Mouse (Mus musculus) layer of hippocampus, postnatal 14 days (tissue): ENCODE data around the gene Vmn1r4. TPM values are rescaled to one million over a fixed set of nuclear protein-coding genes. Genes with fewer than 3 reads are reported as not detected.

Source experiments
- DNase-seq, 2 experiments: peaks; one replicate each; pipeline ENCODE4 v3.0.0; 2021 to 2022; ENCODE audit warnings: low spot score in 2 of 2, mixed read lengths in 1 of 2
- long read RNA-seq, 2 experiments: library from polyadenylated mRNA; stranded (forward); transcript quantifications; one replicate each; pipeline ENCODE4 v2.0.0; 2021
- total RNA-seq, 2 experiments: library from RNA; stranded (reverse); gene quantifications; 2 replicates each; pipeline ENCODE4 v1.2.3; 2021

The Vmn1r4 gene
- total RNA-seq = under 1 TPM; 0.21 to 0.31 TPM
- long read RNA-seq, experiment 1 = 0 reads
- long read RNA-seq, experiment 2 = 0 reads

DNA sequence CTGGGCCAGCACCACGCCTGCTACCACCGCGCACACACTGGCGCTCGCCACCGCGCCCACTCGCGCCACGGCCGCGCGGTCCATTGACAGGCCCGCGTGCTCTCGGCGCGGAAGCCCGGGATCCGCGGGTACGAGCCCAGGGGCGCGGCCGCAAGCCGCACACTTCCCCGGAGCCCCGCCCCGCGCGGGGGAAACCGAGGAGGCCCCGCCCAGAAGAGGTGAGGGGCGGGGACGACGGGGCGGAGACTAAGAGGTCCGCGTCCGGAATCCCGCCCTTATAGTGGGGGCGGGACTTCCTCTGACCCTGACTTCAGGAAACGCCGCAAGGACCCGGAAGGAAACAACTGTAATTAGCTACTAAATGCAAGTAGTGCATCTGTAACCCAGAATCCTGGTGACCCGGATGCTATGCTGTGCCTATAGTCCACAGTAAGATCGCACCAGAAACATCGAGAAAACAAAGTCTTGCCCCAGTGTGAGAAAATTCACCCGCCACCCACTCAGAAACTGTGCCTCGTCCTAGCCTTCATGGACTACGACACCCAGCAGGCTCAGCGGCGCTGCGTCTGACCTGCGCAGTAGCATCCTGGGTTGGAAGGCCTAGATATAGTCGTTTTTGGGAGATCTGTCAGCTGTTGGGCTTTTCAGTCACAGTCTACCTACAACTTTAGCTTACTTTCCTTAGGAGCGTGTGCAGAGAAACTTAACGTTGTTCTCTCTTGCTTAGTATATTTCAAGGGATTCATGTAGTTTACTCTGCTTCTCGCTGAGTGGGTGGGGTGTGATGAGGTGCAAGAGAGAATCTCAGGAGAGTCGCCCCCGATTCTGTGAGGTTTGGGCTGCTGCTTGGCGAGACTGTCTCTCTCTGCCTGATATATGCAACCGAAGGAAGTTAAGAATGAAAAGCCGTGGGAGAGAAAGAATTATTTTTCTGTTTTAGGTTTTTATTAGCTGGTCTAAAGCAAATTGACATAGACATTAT lies at the start of gene Vmn1r4, which contains the start of gene Nt5c3:
Gene Vmn1r4 (plus strand): TSS at position 290 of the 982 bp plus-strand sequence.
Gene Nt5c3 (minus strand): TSS at position 207 of the 982 bp plus-strand sequence.
- peak; percentile 94 to 95 for DNase-seq

DNA sequence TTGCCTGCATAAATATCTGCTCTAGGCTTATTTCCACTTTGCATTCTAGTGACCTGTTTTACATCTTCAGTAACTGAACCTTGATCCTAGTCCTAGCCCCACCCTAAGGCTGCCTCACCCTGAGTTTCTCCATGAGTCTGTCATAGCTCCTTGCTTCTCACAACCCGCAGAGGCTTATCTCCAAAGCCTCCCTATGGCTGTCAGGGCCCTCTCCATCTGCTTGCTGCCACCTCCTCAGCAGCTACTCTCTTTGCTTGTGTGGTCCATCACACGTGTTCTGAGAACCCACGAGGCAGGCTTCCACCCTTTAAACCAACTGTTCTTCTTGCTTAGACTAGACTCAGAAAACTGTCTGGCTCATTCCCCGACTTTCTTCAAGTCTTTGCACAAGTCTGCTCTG lies 46.9 kb upstream of the Vmn1r4 start:
- no peak for DNase-seq

DNA sequence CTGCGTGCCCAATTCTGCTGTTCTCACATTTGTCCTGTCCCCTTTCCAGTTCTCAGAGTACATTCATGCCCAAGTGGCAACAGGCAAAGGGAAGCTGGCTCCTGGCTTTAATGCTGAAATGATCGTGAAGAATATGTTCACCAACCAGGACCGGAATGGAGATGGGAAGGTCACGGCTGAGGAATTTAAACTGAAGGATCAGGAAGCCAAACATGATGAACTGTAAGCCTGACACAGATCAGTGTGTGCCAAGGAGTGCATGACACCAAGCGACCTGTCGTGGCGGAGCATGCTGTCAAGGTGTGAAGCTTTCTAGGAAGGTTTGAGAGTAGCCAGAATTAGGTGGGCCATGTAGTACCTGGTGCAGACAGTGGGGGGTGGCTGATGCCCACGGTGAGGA lies 45.8 kb upstream of the Vmn1r4 start:
- no peak for DNase-seq

DNA sequence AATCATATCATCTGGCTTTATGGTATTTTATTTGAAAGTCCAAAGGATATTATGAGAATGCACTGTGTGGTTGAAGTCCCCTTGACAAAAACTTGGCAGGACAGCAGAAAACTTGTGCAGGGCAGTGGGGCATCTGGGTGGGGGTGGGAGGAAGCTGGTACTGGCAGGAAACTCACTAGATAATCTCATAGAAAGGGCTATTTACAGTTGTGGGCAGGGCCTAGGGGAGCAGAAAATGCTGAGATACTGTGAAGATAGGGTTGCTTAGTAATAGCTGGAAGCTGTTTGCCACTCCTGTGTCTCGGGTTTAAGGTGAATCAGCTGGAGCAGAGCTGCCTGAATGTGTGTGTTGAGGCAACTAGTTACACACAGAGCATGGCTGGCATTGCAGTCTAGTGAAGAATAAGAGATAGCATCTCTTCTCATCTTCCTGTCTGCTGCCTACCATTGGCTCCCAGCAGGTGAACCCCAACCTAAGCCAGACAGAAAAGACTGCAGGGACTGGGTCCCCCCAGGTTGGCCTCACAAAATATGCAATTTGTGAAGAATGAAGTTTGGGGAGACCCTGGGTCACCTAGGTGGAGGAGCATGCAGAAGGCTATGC lies 44.4 kb upstream of the Vmn1r4 start:
- DNase-seq = no peak

DNA sequence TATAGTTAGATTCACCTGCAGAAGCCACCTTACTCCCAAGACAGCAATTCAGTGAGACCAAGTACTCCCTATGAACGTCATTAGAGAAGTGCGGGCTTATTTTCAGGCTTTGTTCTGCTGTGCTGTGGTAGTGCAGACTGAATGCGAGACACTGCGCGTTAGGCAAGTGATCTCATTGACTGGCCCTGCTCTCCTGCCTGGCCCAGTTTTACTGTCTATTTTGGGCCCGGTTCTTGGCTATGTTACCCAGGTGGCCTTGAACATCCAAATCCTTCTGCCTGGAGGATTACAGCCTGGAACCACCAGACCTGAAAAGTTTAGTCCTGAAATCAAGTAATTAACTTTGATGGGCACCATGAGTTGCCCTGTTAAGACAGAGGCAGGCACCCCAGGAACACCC lies 35.3 kb upstream of the Vmn1r4 start:
- DNase-seq = no peak

DNA sequence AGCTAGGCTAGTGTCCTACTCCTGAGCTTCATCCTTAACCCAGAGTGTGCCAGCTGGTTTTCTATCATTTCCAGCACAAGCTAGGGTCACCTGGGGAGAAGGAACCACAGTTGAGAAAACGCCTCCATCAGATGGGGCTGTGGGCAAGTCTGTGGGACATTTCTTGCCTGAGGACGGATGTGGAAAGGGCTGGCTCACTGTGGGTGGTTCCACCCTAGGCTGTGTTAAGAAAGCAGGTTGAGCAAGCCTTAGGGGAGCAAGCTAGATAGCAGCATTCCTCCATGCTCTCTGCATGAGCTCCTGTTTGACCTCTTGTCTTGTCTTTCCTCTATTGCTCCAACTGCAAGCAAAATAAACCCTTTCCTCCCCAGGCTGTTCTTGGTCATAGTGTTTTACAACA lies 33.1 kb upstream of the Vmn1r4 start:
- DNase-seq = no peak

DNA sequence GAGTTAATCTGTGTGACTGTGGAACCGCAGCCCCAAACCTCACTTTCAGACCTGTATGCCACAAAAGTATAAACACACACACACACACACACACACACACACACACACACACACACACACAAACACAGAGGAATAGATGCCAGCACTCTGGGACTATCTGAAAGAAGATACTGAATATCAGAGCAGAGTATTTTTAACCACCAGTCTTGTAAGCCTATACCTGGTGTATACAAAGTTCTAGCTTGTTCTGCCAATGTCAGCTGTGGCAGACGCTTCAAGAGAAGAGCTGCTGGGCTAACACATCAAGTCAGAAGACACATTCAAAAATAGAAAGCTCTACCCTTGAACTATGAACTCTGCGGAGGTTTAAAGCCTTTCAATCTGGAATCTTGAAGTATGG lies 24.2 kb upstream of the Vmn1r4 start:
- no peak for DNase-seq

DNA sequence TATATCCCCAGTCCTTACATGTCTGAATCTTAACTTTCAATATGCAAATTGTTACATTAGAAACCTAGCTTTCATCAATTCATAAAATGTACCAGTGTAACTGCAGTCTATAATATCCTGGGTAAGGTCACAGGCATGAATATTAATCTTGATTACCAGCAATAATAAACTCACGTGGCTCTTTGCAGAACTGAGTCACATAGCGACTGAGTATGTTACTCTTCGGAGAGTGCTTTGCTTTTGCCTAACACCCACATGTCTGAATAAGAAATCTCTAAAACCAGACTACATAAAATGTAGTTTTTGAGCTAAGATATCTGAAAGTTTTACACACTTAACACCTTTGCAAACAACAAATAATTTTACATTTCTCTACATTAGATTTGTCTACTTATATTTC lies 22.5 kb upstream of the Vmn1r4 start:
- no peak for DNase-seq

DNA sequence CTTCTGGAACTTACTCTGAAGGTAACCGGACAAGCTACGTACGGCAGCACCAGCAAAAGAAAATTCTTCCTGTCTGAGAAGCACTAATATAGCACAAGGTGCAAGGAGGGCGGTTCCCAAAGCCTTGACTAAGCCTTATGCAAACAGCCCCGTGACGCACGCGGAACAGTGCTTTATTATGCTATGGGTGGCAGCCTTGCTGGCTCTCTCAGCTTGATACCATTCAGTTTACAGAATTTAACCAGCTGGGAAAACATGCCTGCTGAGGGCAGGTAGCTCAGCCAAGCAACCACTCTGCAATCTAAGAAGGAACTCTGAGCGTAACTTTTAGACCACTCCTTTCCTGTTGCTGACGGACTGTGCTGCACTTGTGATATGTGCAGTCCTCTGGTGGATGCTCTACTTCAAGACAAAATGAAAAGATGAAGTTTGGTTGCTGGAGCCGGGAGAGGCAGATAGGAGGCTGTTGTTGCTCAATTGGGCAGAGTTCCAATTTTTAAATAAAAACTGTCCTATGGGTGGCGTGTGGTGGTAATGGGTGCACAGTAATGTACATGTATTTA lies 21.9 kb upstream of the Vmn1r4 start:
- DNase-seq = no peak

DNA sequence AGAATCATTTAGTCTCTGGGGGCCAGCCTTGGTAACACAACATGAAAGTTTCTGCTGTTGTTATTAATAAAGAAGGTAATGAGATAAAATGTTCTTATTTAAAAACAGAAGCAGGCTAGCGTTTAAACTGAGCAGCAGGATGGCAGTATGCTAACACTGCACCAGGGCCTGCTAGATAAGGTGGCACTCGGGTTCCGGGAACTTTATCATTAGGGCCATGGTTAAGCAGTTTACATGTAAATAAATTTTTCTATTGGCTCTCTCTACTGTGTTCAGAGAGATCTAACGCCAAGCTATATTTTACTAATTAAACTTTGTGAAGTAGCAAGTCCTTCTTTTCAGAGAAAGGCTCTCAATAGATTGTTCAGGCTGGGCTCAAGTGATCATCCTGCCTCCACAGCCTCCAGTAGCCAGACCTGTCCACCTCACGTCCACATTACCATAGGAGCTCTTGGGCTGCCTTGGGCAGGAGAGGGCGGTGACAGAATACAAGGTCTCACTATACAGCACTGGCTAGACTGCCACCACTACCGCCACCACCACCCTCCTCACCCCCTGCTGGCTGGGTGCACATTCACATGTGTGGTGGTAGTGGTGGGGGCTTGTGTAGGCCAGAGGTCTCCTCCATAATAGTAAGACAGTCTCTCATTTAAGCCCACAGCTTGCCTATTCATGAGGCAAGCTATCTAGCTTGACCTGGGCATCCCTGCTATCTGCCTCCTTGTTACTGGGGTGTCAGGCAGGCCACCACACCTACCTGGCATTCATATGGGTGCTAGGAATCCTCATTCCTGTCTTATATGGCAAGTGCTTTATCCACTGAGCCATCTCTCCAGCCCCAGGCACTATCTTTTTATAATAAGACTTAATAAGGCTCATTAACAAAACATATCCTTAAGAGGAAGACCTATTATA lies 21.0 kb upstream of the Vmn1r4 start:
- no peak for DNase-seq

DNA sequence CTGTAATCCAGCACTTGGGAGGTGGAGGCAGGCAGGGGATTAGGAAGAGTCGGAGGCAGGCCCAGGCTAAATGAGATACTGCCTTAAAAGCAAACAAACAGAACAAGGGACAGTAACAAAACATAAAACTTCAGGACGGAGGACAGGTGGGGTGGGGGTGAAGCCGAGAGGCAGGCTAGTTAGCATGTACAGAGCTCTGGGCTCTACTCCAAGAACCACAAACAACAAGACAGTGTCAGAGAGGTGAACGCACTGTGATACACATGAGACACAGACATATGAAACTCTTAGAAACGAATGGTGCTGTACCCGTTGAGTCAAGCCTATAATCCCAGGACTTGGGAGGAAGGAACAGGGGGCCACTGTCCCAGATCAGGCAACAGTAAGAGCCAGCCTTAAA lies 20.0 kb upstream of the Vmn1r4 start:
- no peak for DNase-seq

DNA sequence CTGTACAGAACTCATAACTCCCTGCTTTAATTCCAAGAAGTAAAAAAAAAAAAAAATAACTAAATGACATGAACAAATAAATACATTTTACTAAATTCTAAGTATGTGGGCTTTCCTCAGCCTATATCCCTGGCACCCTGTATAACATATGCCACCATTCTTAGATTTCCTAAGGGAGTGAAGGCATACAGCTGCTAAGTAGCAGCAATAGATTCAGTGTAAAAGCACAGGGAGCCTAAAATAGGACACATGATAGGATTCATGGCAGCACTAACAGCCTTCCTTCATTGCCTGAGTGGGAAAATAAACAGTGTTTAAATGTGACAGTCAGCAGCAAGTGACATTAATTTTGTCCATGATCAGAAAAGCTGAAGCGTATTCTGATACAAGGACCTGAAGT lies 19.5 kb upstream of the Vmn1r4 start:
- no peak for DNase-seq

DNA sequence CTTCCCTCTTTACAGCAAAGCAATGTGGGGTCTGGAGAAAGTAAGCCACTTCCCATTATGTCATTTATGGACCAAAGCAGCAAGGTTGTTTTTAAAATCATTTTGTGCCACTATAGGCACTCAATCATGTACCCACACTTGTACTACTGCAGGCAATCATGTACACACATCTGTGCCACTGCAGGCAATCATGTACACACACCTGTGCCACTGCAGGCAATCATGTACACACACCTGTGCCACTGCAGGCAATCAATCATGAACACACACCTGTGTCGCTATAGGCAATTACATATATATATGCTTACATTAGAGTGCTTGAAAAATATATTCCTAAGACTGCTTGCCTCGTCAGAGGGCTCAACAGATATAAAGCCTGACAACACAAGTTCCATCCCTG lies 18.8 kb upstream of the Vmn1r4 start:
- no peak for DNase-seq

DNA sequence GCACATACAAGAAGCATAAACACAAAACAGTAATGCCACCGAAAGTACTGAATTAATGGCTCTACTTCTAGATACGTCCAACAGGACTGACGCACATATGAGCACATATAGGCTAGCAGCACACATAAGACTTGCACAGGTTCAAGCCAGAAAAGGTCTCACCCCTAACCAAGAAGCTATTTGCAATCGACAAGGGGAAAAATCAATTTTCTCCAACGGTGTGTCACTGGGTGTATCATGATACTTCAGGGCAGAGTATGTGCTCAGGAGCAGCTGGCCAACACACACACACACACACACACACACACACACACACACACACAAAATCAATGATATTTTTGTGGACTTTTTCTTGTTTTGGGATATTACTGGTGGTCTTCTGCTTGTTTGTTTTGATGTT lies 18.3 kb upstream of the Vmn1r4 start:
- no peak for DNase-seq

DNA sequence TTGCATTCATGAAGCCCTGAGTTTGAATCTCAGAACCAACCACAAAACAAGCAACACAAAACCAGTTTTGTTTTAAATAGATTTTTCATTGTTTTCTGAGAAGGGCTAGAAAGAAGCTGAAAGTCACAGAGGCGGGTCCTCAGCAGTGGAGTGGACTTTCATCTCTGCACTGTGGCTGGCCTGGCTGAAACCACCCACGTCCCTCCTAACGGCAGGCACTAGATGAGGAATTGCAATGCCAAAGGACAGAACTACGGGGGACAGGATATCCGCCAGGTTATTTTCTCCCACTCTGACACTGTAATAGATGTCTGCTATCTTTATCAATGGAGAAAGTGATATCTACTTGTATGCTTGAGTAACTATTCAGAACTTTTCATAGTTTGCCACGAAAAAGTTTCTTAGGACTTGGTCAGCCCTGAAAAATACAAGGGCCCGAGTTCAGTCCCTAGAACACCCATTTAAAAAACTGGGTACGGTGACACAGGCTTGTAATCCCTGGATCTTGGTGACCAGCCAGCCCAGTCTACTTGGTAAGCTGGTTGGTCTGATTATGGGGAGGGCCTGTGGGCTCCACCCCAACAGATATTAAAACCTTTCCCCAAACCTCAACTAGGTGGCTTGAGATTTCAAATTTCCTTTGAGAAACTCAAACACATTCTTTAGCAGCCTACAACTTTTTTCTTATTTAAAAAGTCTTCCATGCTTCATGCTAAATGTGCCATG lies 17.5 kb upstream of the Vmn1r4 start:
- no peak for DNase-seq

DNA sequence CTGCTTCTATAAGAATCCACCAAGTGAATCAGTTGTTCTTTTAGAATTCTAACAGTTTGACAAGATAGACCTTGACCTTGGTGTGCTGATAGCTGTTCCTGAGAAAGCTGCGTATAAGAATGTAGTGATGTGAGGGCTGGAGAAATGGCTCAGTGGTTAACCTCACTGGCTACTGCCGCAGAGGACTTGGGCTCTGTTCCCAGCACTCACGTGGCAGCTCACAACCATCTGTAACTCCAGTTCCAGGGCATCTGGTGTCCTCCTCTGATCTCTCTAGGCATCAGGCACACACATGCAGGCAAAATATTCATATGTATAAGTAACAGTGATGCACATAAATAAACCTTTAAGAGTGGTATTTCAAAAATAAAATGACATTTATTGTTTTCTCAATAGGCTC lies 15.8 kb upstream of the Vmn1r4 start:
- no peak for DNase-seq

DNA sequence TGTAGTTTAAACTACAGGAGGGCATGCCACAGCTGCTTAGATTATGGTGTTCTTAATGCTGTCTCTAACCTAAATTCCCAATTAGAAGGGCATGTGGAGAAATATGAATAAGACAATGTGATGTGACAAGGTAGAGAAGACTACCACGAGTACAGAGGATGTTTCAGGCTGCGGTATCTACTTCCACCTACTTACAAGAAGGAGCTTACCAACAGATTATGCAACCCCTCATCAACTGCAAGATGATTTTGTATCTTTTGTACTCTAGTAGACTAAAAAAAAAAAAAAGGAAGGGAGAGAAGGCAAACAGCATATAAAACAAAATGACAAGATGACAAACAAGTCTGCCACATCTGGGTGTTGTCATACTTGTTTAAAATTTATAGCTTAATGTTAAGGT lies 15.4 kb upstream of the Vmn1r4 start:
- DNase-seq = no peak

DNA sequence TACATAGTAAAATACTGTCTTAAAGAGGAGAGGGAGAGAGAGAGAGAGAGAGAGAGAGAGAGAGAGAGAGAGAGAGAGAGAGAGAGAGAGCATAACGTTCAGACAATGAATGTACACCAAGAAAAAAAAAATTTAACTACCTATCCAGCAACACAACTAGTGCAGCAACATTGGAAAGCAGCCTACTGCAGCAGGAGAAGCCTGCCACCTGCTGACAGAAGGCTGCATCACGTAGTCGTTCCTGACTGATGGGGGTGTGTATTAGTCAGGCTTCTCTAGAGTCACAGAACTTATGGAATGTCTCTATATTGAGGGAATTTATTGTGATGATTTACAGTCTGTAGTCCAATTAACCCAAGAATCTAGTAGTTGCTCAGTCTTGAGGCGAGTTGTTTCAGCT lies 14.9 kb upstream of the Vmn1r4 start:
- peak; percentile 21 to 71 for DNase-seq

DNA sequence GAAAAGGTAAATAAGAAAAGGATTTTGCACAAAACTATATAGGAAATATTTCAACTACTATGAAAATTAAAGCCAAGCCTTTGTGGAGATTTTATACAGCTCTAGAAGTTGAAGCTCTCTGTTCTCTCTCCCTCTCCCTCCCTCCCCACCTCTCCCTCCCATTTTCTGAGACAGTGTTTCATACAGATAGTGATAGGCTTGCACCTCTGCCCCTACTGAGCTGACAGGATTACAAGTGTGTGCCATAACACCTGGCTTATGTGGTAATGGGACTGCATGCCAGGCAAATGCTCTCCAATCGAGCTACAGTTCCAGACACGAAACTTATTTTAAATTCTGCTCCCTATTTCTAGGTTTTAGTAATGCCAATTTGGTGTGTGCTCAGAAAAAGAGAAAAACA lies 12.9 kb upstream of the Vmn1r4 start:
- DNase-seq = no peak

DNA sequence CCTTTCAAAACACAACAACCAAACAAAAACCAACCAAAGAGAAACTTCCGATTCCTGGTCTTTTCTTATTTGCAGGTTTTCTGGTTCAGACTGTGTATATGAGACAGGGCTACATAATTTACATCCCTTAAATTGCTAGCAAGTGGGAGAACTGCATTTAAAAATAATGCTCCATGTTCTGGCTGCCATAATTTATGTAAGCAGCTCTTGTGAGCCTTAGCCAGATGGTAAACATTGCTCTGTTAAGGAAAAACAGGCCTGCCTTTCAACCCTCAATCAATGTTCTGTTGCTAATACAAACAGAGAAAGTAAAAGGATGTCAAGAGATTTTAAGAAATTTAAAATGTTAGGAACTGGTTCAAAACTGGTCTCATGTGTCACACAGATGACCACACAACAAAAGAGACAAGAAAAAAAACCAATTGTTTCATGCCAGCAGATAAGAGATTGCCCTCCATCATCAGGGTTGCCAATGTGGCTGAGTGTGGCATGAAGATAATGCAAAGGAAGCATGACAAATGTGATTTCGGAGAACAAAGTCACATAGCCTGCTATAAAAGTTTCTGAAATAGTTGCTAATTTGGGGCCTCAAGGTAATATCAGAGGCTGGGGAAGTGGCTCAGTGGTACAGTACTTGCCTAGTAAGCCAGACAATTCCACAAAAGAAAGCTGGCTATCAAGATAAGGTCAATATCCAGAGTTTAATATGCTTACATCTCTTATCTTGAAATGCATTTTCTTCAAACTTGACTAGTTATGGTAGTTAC lies 10.5 kb upstream of the Vmn1r4 start:
- DNase-seq = no peak
